Mouse (Mus musculus) embryonic facial prominence, embryonic 15.5 days (tissue): ENCODE data around the gene Sae1. TPM values are rescaled to one million over a fixed set of nuclear protein-coding genes. Genes with fewer than 3 reads are reported as not detected.
A peak's percentile ranks its signal among the peaks of the same experiment; 100 is the strongest.

Experiments
- ATAC-seq: fragments of 200-750 bp; cut with Nextera tagmentation; 2 replicates; pipeline ENCODE4 v1.8.0; 2017; ENCODE audit warnings: low read depth, moderate TSS enrichment; ENCODE audit not compliant: insufficient number of reproducible peaks, low FRiP score, low TSS enrichment
- H3K27ac ChIP-seq: fragments of 300-500 bp; sonication (generic); replicated peaks from 2 replicates; pipeline ENCODE4 v1.5.1; 2015; ENCODE audit warnings: mild to moderate bottlenecking, inconsistent platforms
- H3K27me3 ChIP-seq: fragments of 300-500 bp; sonication (generic); 2 replicates; pipeline ENCODE4 v1.6.1; 2015; ENCODE audit warnings: inconsistent platforms
- H3K36me3 ChIP-seq: fragments of 300-500 bp; sonication (generic); 2 replicates; pipeline ENCODE4 v1.6.1; 2015; ENCODE audit warnings: mild to moderate bottlenecking, inconsistent platforms
- H3K4me1 ChIP-seq: fragments of 300-500 bp; sonication (generic); 2 replicates; pipeline ENCODE4 v1.6.1; 2015; ENCODE audit warnings: inconsistent platforms
- H3K4me2 ChIP-seq: fragments of 300-500 bp; sonication (generic); replicated peaks from 2 replicates; pipeline ENCODE4 v1.6.1; 2015; ENCODE audit warnings: mild to moderate bottlenecking, inconsistent platforms
- H3K4me3 ChIP-seq: fragments of 300-500 bp; sonication (generic); replicated peaks from 2 replicates; pipeline ENCODE4 v1.5.1; 2015; ENCODE audit warnings: mild to moderate bottlenecking, inconsistent platforms
- H3K9ac ChIP-seq: fragments of 300-500 bp; sonication (generic); 2 replicates; pipeline ENCODE4 v1.6.1; 2015; ENCODE audit warnings: inconsistent platforms
- H3K9me3 ChIP-seq: fragments of 300-500 bp; sonication (generic); replicated peaks from 2 replicates; pipeline ENCODE4 v1.6.1; 2016; ENCODE audit warnings: inconsistent platforms
- WGBS: fragments of 180-500 bp; shearing (Covaris S2); methylation state at CpG from one replicate; pipeline ENCODE4 v1.1.7; 2015; 5-methylcytosine and 5-hydroxymethylcytosine counted together
- polyA plus RNA-seq: library from polyadenylated mRNA; unstranded; fragments of >200 nt; fragmentation: Nextera tagmentation; extraction: Ambion mirVana; gene quantifications from 2 replicates; pipeline ENCODE4 v1.2.1, GENCODE M21; 2015

The Sae1 gene
- 291 and 292 TPM in 2 replicates for polyA plus RNA-seq

DNA sequence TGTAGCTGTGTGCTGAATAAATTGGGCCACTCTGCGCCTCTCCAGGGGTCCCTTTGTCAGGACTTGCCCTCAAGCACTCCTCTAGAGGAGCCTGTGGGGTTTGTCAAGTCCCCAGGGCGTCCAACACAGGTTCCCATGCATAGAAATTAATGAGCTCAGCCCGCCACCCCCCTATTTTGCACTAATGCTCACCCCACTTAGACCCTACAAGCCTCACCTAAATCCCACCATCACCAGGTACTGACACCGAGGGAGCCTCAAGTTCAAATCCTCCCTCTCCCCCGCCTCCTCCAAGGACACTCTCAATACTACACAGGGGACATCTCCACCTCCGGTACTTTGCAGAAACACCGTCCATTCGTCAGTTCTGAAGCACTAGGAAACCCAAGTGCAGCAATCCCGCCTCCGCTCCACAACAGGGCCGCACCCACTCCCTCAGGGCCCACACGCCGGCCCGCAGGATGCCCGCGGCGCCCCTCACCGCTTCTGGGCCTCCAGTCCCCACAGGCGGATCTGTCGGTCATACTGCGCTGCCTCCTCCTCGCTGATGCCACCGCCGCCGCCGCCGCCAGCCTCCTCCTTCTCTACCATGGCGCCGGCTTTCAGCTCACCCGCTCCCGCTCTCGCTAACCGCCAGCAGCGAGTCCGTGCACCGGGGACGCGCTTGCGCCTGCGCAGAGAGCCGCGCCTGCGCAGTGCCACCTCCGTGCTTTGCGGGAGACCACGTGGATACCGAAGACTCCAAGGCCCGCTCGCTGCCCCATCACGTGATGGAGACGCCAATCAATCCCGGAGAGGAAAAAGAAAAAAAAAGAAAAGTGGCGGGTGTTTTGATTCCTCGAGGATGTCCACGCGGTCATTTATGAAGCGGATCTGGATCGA lies at the start of gene Sae1:
Sae1 (minus strand) TSS at position 647 of the 882 bp plus-strand sequence.
- Histone ChIP-seq H3K9ac (peak within 1 kb of the TSS; percentile 99), H3K36me3 (peaks cover 15% of the 10 kb centered on the region), H3K4me2 (peak within 1 kb of the TSS; percentile 70), H3K27ac (peak within 1 kb of the TSS; percentile 87), H3K27me3 (no peaks in the 10 kb centered on the region), H3K4me3 (peak within 1 kb of the TSS; percentile 99), H3K9me3 (no peaks in the 10 kb centered on the region), H3K4me1 (peaks cover 24% of the 10 kb centered on the region)
- peak; percentile 90 for ATAC-seq
- under 1% methylated on average over 58 of the region's 58 CpGs for WGBS

DNA sequence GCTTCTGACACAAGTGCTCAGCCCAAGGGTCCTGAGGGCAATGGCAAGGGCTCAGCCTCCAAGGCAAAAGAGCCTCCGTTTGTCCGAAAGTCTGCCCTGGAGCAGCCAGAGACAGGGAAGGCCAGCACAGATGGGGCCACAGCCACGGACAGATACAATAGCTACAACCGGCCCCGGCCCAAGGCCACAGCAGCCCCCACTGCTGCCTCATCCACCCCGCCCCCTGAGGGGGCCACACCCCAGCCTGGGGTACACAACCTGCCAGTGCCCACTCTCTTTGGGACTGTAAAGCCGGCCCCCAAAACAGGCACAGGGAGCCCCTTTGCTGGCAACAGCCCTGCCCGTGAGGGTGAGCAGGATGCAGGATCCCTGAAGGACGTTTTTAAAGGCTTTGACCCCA lies 47.5 kb upstream of the Sae1 start:
- Histone ChIP-seq H3K4me3 (no peak overlapping the region), H3K9ac (no peak overlapping the region), H3K36me3 (peaks cover 69% of the 10 kb centered on the region), H3K27ac (no peak overlapping the region), H3K9me3 (no peaks in the 10 kb centered on the region), H3K4me1 (no peaks in the 10 kb centered on the region), H3K4me2 (no peak overlapping the region), H3K27me3 (no peaks in the 10 kb centered on the region)
- ATAC-seq = peak; percentile 56; the same call in 1 of the 2 replicates
- 83% methylated on average over 9 of the region's 9 CpGs for WGBS

DNA sequence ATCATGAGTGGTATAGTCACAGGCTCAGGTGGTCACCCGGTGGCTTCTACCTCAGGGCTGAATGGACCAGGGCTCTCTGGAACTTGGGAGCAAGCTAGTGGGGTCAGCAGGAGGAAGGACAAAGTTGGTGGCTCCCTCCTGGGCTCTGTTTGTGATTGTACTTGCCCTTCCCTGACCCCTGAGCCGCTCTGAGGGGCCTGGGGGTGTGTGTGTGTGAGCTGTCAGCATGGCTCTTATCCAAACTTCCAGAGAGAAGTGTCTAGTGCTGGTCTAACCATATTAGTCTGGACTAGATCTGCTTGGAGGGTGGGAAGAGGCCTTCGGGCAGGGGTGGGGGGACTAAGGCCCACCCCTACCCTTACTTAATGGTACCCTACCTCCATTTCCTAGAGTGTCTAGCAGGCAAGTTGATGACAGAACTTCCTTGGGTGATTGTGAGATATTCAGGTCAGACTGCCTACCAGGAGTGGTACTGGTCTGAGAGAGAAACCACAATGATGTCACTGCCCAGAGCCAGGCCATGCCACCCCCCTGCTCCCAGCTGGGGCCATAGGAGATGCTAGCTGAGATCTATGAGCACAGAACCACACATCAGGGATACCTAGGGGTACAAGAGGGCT lies 45.9 kb upstream of the Sae1 start:
- ATAC-seq = no peak
- Histone ChIP-seq H3K4me1 (no peaks in the 10 kb centered on the region), H3K36me3 (peaks cover 85% of the 10 kb centered on the region), H3K27ac (no peak overlapping the region), H3K27me3 (no peaks in the 10 kb centered on the region), H3K9me3 (no peaks in the 10 kb centered on the region), H3K4me3 (no peak overlapping the region), H3K4me2 (no peak overlapping the region), H3K9ac (no peak overlapping the region)
- 67% methylated on average over 3 of the region's 3 CpGs for WGBS

DNA sequence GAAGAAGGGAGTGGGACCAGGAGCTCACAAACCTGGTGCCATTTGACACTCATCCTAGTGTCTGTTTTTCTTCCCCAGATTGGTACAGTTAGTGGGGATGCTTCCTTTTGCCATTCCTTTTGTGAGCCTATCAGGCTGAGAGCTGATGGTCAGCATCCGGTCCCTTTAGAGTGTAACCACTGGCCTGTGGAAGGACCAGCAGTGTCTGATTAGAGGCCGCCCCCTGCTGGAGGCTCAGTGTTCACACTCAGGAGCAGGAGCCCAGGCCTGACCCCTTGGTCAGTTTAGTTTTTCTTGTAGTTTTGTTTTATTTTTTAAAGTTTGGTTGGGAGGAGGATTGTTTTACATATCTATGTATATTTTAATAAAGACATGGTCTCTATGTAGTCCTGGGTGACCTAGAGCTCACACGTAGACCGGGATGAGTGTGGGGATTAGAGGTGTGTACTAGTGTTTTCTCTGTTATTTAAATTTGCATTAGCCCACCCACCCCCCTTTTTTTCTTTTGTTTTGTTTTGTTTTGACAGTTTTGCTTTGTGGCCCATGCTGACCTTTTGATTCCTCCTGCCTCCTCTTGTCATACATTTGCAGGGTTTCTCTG lies 38.6 kb upstream of the Sae1 start:
- H3K36me3 ChIP-seq = peaks cover 97% of the 10 kb centered on the region
- H3K4me1 ChIP-seq = no peaks in the 10 kb centered on the region
- 68% methylated on average over 4 of the region's 4 CpGs for WGBS
- no peaks in the 10 kb centered on the region for H3K9me3 ChIP-seq
- H3K9ac ChIP-seq = no peak overlapping the region
- no peak overlapping the region for H3K4me2 ChIP-seq
- H3K4me3 ChIP-seq = no peak overlapping the region
- no peaks in the 10 kb centered on the region for H3K27me3 ChIP-seq
- ATAC-seq = no peak; the same call in 1 of the 2 replicates
- no peak overlapping the region for H3K27ac ChIP-seq

DNA sequence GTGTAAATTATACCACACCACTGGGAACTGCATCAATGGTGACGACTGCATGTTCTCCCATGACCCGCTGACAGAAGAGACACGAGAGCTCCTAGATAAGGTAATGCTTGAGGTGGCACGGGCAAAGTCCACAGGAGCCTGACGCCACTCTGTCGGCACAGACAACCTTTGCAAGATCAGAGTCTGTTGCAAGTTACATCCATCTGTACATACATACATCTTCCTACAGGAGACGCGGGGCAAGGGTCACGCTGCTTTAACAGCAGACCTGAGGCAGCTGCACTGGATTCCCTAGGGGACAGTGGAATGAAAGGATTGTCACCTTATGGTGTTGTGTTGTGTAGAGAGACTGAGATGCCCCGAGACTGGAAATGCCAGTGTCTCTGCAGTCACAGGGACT lies 38.1 kb upstream of the Sae1 start:
- Histone ChIP-seq H3K9ac (no peak overlapping the region), H3K4me1 (no peaks in the 10 kb centered on the region), H3K4me2 (no peak overlapping the region), H3K9me3 (no peaks in the 10 kb centered on the region), H3K36me3 (peaks cover 97% of the 10 kb centered on the region), H3K4me3 (no peak overlapping the region), H3K27ac (no peak overlapping the region), H3K27me3 (no peaks in the 10 kb centered on the region)
- WGBS = 83% methylated on average over 10 of the region's 10 CpGs
- ATAC-seq = no peak

DNA sequence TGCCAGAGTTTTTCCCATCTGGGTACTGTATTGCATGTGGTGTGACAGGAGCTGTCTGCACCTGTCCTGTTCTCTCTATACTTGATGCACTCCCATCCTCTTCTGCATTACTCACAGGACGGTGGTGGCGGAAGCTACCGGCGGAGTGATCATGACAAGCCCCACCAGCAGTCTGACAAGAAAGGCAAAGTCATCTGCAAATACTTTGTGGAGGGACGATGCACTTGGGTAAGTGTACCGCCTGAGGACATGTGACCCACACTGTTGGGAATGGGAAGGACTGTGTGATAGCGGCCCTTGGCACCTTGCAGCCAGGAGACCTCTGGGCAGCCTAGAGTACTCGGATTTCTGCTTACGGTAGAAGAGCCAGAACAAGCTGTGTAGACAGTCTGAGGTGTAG lies 36.1 kb upstream of the Sae1 start:
- WGBS = 87% methylated on average over 9 of the region's 9 CpGs
- no peak for ATAC-seq

DNA sequence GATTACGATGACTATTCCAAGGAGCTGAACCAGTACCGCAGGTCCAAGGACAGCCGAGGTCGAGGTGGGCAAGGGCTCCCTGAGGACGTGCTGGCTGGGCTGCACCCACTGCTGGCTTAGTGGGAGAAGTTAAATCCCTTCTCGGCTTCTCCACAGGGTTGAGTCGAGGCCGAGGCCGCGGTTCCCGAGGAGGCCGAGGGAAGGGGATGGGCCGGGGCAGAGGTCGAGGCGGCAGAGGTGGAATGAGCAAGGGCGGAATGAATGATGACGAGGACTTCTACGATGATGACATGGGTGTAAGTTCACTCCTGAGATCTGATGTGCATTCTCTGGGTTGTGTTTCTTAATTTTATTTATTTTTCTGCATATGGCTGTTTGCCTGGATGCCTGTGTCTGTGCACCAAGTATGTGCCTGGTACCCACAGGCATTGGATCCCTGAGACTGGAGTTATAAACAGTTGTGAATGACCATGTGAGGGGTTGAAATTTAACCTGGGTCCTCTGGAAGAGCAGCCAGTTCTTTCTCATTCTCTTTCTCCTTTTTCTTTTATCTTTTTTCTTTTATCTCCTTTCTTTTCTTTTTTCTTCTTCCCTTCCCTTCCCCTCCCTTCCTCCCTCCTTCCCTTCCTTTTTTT lies 34.7 kb upstream of the Sae1 start:
- H3K27ac ChIP-seq = no peak overlapping the region
- ATAC-seq = no peak
- H3K36me3 ChIP-seq = peaks cover 96% of the 10 kb centered on the region
- 87% methylated on average over 18 of the region's 18 CpGs for WGBS
- H3K4me2 ChIP-seq = no peak overlapping the region
- no peaks in the 10 kb centered on the region for H3K27me3 ChIP-seq
- no peak overlapping the region for H3K9ac ChIP-seq
- no peak overlapping the region for H3K4me3 ChIP-seq
- no peaks in the 10 kb centered on the region for H3K4me1 ChIP-seq
- H3K9me3 ChIP-seq = no peaks in the 10 kb centered on the region

More for the DNA sequence above, 36.1 kb upstream of the Sae1 start:
- no peak overlapping the region for H3K9ac ChIP-seq
- no peaks in the 10 kb centered on the region for H3K9me3 ChIP-seq
- no peaks in the 10 kb centered on the region for H3K4me1 ChIP-seq
- H3K27ac ChIP-seq = no peak overlapping the region
- H3K4me3 ChIP-seq = no peak overlapping the region
- no peaks in the 10 kb centered on the region for H3K27me3 ChIP-seq
- no peak overlapping the region for H3K4me2 ChIP-seq
- peaks cover 97% of the 10 kb centered on the region for H3K36me3 ChIP-seq

DNA sequence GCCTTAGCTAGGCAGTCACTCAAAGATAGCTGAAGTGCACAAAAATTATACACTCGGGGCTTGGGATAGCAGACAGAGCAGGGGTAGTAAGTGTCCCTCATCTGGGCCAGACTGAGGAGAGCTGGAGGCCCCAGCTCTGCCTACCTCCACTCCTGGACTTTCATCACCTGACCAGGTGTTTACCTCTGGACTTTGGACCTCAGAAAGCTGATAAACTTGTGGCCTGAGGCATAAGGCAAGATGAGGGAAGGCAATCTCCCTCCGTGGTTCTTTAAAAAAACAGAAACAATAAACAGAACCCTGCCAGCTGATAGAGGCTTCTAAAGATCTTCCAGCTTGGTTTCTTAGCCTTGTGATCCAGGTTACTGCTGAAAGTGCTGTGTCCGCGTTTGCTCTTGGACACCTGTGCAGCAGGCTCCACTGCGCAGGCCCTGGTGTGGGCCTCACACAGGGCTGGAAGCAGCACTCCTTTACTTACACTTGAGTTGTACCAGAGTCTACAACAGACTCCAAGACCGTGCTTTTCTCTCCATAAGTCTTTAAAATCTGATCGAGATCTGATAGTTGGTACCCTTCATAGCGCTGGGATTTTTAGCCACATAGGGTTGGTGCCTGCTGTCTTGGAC lies 33.0 kb upstream of the Sae1 start:
- no peak for ATAC-seq

DNA sequence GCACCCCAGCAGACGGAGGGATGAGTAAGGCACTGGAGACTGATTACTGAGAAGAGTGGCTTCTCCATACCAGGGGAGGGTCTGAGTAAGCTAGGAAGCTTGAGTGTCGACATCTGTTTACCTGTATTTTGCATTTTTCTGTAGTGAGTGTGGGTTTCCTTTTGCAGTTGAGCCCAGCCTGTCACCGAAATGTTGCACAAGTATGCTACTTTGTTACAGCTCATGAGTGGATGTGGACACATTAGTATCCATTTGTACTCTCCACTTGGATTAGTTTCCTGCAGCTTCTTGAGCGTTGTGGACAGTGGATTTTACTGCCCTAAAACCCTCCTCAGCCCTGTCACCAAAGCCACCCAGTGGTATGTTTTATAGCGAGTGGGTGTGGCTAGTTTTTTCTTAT lies 31.1 kb upstream of the Sae1 start:
- WGBS = 81% methylated on average over 5 of the region's 5 CpGs
- no peak for ATAC-seq
- H3K27ac ChIP-seq = no peak overlapping the region
- H3K4me1 ChIP-seq = 0 out of 2 replicates have a peak, but pooled peaks cover 3% of the 10 kb centered on the region
- H3K4me2 ChIP-seq = no peak overlapping the region
- H3K9ac ChIP-seq = no peak overlapping the region
- H3K9me3 ChIP-seq = no peaks in the 10 kb centered on the region
- no peak overlapping the region for H3K4me3 ChIP-seq
- H3K27me3 ChIP-seq = no peaks in the 10 kb centered on the region
- H3K36me3 ChIP-seq = peaks cover 72% of the 10 kb centered on the region

More for the DNA sequence above, 33.0 kb upstream of the Sae1 start:
- WGBS = 92% methylated on average over 8 of the region's 8 CpGs
- Histone ChIP-seq H3K27ac (no peak overlapping the region), H3K9ac (no peak overlapping the region), H3K4me1 (no peaks in the 10 kb centered on the region), H3K36me3 (peaks cover 91% of the 10 kb centered on the region), H3K4me3 (no peak overlapping the region), H3K4me2 (no peak overlapping the region), H3K9me3 (no peaks in the 10 kb centered on the region), H3K27me3 (no peaks in the 10 kb centered on the region)

DNA sequence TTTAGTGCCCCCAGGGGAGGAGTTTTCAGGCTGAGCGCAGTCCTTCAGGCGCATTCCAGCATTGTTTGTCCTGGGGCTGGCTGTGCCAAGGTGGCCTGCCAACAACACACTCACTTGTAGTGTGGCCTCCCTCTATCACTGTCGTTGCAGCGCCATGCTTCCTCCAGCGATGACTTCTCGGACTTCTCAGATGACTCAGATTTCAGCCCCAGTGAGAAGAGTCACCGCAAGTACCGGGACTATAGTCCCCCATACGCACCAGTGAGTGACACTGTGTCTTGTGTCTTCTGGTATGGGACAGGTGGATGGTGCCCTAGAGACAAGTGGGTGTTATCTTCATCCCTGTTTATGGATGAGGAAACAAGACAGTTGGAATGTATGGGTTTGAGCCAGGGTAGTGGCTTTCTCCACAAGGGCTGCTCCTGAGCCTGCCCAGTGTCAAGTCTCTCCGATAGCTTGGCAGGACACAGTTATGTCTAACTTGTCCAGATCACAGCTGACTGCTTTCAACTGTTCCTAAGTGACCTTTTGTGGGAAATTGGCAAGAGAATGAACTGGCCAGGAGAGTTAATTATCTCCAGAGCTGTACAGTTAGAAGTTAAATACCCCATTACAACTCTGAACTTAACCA lies 29.6 kb upstream of the Sae1 start:
- Histone ChIP-seq H3K9ac (no peak overlapping the region), H3K4me2 (no peak overlapping the region), H3K9me3 (no peaks in the 10 kb centered on the region), H3K4me3 (no peak overlapping the region), H3K36me3 (peaks cover 59% of the 10 kb centered on the region), H3K27ac (no peak overlapping the region), H3K4me1 (0 out of 2 replicates have a peak, but pooled peaks cover 8% of the 10 kb centered on the region), H3K27me3 (no peaks in the 10 kb centered on the region)
- WGBS = 85% methylated on average over 10 of the region's 10 CpGs
- ATAC-seq = no peak
